ENCODE assay signal across 9 mouse cellular contexts in genomic region chr14:72532028-72532917, GRCm38 (mm10). TPM values are rescaled to one million over a fixed set of nuclear protein-coding genes. Genes with fewer than 3 reads are reported as not detected.
A peak's percentile ranks its signal among the peaks of the same experiment; 100 is the strongest.
DNase-seq lines count a peak whose midpoint lies in the region; ATAC-seq and TF ChIP-seq lines count a peak whose summit lies in the region.
"Had no signal": no experiment of that assay in that cellular context is flagged by ENCODE, and none has a peak within 500 bp of the region (broad histone marks: within the 10 kb centered on the region; RNA-seq: fewer than 3 reads in every experiment).

No protein-coding gene starts in this region.

- H3K9me3 ChIP-seq in heart, embryonic 10.5 days, result no peaks in the 10 kb centered on the region
- no peaks in the 10 kb centered on the region for H3K9me3 ChIP-seq in ES-Bruce4 (replicated peaks; ENCODE audit: control insufficient read depth, insufficient read depth, low read length, poor library complexity, severe bottlenecking)
- no peaks in the 10 kb centered on the region for H3K9me3 ChIP-seq in embryonic facial prominence, embryonic 10.5 days
- H3K9me3 ChIP-seq in intestine, embryonic 16.5 days (ENCODE audit: control insufficient read depth, low read length), result no peaks in the 10 kb centered on the region
- no peaks in the 10 kb centered on the region for H3K9me3 ChIP-seq in liver, postnatal 0 days (ENCODE audit: low read length)
- H3K9me3 ChIP-seq in stomach, embryonic 14.5 days (ENCODE audit: control insufficient read depth, low read depth, low read length), result no peaks in the 10 kb centered on the region
- H3K9me3 ChIP-seq: G1E had no signal

- H3K4me1 ChIP-seq in heart, embryonic 10.5 days, result peaks cover 12% of the 10 kb centered on the region
- H3K4me1 ChIP-seq in ES-Bruce4 (ENCODE audit: control insufficient read depth, insufficient read depth, low read length), result peaks cover 2% of the 10 kb centered on the region
- H3K4me1 ChIP-seq in embryonic facial prominence, embryonic 10.5 days, result peaks cover 25% of the 10 kb centered on the region
- H3K4me1 ChIP-seq in intestine, embryonic 16.5 days (ENCODE audit: control insufficient read depth, insufficient read depth, low read length), result peaks cover 7% of the 10 kb centered on the region
- H3K4me1 ChIP-seq in liver, postnatal 0 days (ENCODE audit: insufficient read depth), result peaks cover 7% of the 10 kb centered on the region
- peaks cover 3% of the 10 kb centered on the region; the same call in 1 of the 2 replicates for H3K4me1 ChIP-seq in stomach, embryonic 14.5 days (ENCODE audit: control insufficient read depth, insufficient read depth, low read length)

- peak; percentile 88 for ATAC-seq in intestine, embryonic 16.5 days
- ATAC-seq in liver, postnatal 0 days, result peak; percentile 62
- peak; percentile 64 for ATAC-seq in stomach, embryonic 14.5 days (ENCODE audit: insufficient number of reproducible peaks, insufficient read depth, low FRiP score, low read depth)

- DNase-seq in heart, embryonic 10.5 days (ENCODE audit: low spot score), result peak; percentile 75
- no peak for DNase-seq in heart, postnatal 4 days
- DNase-seq in embryonic facial prominence, embryonic 10.5 days (ENCODE audit: low spot score), result peak; percentile 66
- DNase-seq in liver, postnatal 0 days, result peak; percentile 26
- no peak for DNase-seq in urinary bladder, postnatal 4 days (ENCODE audit: low spot score in 2 of 2)

- H3K36me3 ChIP-seq in heart, embryonic 10.5 days, result 0 out of 2 replicates have a peak, but pooled peaks cover 2% of the 10 kb centered on the region
- H3K36me3 ChIP-seq in ES-Bruce4 (ENCODE audit: control insufficient read depth, insufficient read depth, low read length, poor library complexity, severe bottlenecking), result no peaks in the 10 kb centered on the region
- H3K36me3 ChIP-seq in embryonic facial prominence, embryonic 10.5 days (replicated peaks), result peaks cover 8% of the 10 kb centered on the region; the same call in 1 of the 2 replicates
- H3K36me3 ChIP-seq in intestine, embryonic 16.5 days (ENCODE audit: control insufficient read depth, insufficient read depth, low read length), result no peaks in the 10 kb centered on the region
- H3K36me3 ChIP-seq in liver, postnatal 0 days (replicated peaks; ENCODE audit: insufficient read depth, low read length), result no peaks in the 10 kb centered on the region
- no peaks in the 10 kb centered on the region for H3K36me3 ChIP-seq in stomach, embryonic 14.5 days (ENCODE audit: control insufficient read depth, insufficient read depth, low read length)

- no peak for TF ChIP-seq EP300 in ES-Bruce4 (IDR thresholded peaks at IDR 0.05; ENCODE audit: insufficient read depth, low read depth, low read length)
- no peak for TF ChIP-seq EP300 in liver, postnatal 0 days (IDR thresholded peaks at IDR 0.05; ENCODE audit: low read depth)

- TF ChIP-seq POLR2A in ES-Bruce4 (IDR thresholded peaks at IDR 0.05; ENCODE audit: insufficient read depth, low read length), result no peak

- no peak overlapping the region for H3K27ac ChIP-seq in heart, embryonic 10.5 days
- no peak overlapping the region for H3K27ac ChIP-seq in ES-Bruce4 (ENCODE audit: insufficient read depth, low read length)
- 0 out of 2 replicates have a peak overlapping the region, but pooled peaks have one; percentile 30 for H3K27ac ChIP-seq in embryonic facial prominence, embryonic 10.5 days (replicated peaks)
- no peak overlapping the region for H3K27ac ChIP-seq in intestine, embryonic 16.5 days (ENCODE audit: low read length)
- H3K27ac ChIP-seq in liver, postnatal 0 days (ENCODE audit: low read depth), result no peak overlapping the region
- H3K27ac ChIP-seq in stomach, embryonic 14.5 days (ENCODE audit: low read length), result no peak overlapping the region

- H3K4me2 ChIP-seq in intestine, embryonic 16.5 days (ENCODE audit: low read depth, low read length), result peak overlapping the region; percentile 94
- H3K4me2 ChIP-seq in liver, postnatal 0 days (ENCODE audit: low read depth, low read length), result peak overlapping the region; percentile 62
- H3K4me2 ChIP-seq in stomach, embryonic 14.5 days (replicated peaks; ENCODE audit: low read depth, low read length), result peak overlapping the region; percentile 79

- TF ChIP-seq CTCF in ES-Bruce4 (IDR thresholded peaks at IDR 0.05; ENCODE audit: low read depth, low read length), result no peak
- no peak for TF ChIP-seq CTCF in liver, postnatal 0 days (IDR thresholded peaks at IDR 0.05; ENCODE audit: low read depth)

- WGBS in heart, embryonic 10.5 days, result 2% methylated on average over 54 of the region's 54 CpGs
- 4% methylated on average over 54 of the region's 54 CpGs for WGBS in embryonic facial prominence, embryonic 10.5 days
- 1% methylated on average over 54 of the region's 54 CpGs for WGBS in intestine, embryonic 16.5 days
- 3% methylated on average over 54 of the region's 54 CpGs for WGBS in liver, postnatal 0 days (ENCODE audit: insufficient replicate concordance)
- WGBS in stomach, embryonic 14.5 days, result 2% methylated on average over 54 of the region's 54 CpGs

- peak overlapping the region; percentile 3 for H3K9ac ChIP-seq in ES-Bruce4 (ENCODE audit: low read depth, poor library complexity, severe bottlenecking)
- H3K9ac ChIP-seq in intestine, embryonic 16.5 days (ENCODE audit: low read depth, low read length), result peak overlapping the region; percentile 32; the same call in 1 of the 2 replicates
- no peak overlapping the region for H3K9ac ChIP-seq in liver, postnatal 0 days (replicated peaks)
- no peak overlapping the region; the same call in 1 of the 2 replicates for H3K9ac ChIP-seq in stomach, embryonic 14.5 days (replicated peaks; ENCODE audit: low read depth, low read length)

- peaks cover 59% of the 10 kb centered on the region for H3K27me3 ChIP-seq in heart, embryonic 10.5 days (ENCODE audit: insufficient read depth, poor library complexity, severe bottlenecking)
- H3K27me3 ChIP-seq in ES-Bruce4 (ENCODE audit: control insufficient read depth, insufficient read depth, low read length, poor library complexity, severe bottlenecking), result peaks cover 3% of the 10 kb centered on the region; the same call in 1 of the 2 replicates
- peaks cover 47% of the 10 kb centered on the region for H3K27me3 ChIP-seq in embryonic facial prominence, embryonic 10.5 days (replicated peaks; ENCODE audit: low read depth, poor library complexity, severe bottlenecking)
- peaks cover 17% of the 10 kb centered on the region for H3K27me3 ChIP-seq in intestine, embryonic 16.5 days (replicated peaks; ENCODE audit: control insufficient read depth, insufficient read depth, low read length)
- H3K27me3 ChIP-seq in liver, postnatal 0 days (ENCODE audit: insufficient read depth, low read length), result peaks cover 32% of the 10 kb centered on the region
- peaks cover 6% of the 10 kb centered on the region; the same call in 1 of the 2 replicates for H3K27me3 ChIP-seq in stomach, embryonic 14.5 days (ENCODE audit: control insufficient read depth, insufficient read depth, low read length)

- peak overlapping the region; percentile 63 for H3K4me3 ChIP-seq in heart, embryonic 10.5 days
- peak overlapping the region; percentile 72 for H3K4me3 ChIP-seq in ES-Bruce4 (ENCODE audit: low read depth, low read length)
- peak overlapping the region; percentile 64 for H3K4me3 ChIP-seq in embryonic facial prominence, embryonic 10.5 days
- H3K4me3 ChIP-seq in intestine, embryonic 16.5 days (ENCODE audit: low read length), result peak overlapping the region; percentile 51
- H3K4me3 ChIP-seq in liver, postnatal 0 days (ENCODE audit: low read depth, low read length), result peak overlapping the region; percentile 31
- peak overlapping the region; percentile 27 for H3K4me3 ChIP-seq in stomach, embryonic 14.5 days (ENCODE audit: low read depth, low read length)

RNA-seq across cellular contexts. Expression of gene Gm9195, which starts 40.6 kb away (rescaled TPM):
- not detected in 2 replicates for polyA plus RNA-seq in heart, embryonic 10.5 days (2016; fragmentation: Nextera tagmentation; extraction: Ambion mirVana)
- not detected for total RNA-seq in heart, postnatal 4 days (2021)
- polyA plus RNA-seq in ES-Bruce4 (2011; ENCODE audit: insufficient read depth, insufficient read length, low read depth, missing spikeins), result not detected in 2 replicates
- not detected in 2 replicates for polyA plus RNA-seq in embryonic facial prominence, embryonic 10.5 days (2016; fragmentation: Nextera tagmentation; extraction: Ambion mirVana)
- not detected in 2 replicates for polyA plus RNA-seq in intestine, embryonic 16.5 days (2015; fragmentation: Nextera tagmentation; extraction: Ambion mirVana)
- polyA plus RNA-seq in liver, postnatal 0 days (2015; fragmentation: Nextera tagmentation; extraction: Ambion mirVana), result not detected in 2 replicates
- not detected in 2 replicates for polyA plus RNA-seq in stomach, embryonic 14.5 days (2014; fragmentation: Nextera tagmentation; extraction: Ambion mirVana)
- polyA plus RNA-seq: G1E had no signal

Comparison
In these comparisons a context has a peak if more than half of its experiments do, and no peak if none do; other contexts are left out.
1. DNase-seq: peak in heart, embryonic 10.5 days (single experiment), embryonic facial prominence, embryonic 10.5 days (single experiment) and liver, postnatal 0 days (single experiment); none in heart, postnatal 4 days (single experiment) and urinary bladder, postnatal 4 days (0 of 2).
2. H3K9ac ChIP-seq: peak in ES-Bruce4 (single experiment) and intestine, embryonic 16.5 days (single experiment); none in liver, postnatal 0 days (single experiment) and stomach, embryonic 14.5 days (single experiment).
3. Peak in every context shown above with its lines, with median percentiles within 50 percentile points of each other: H3K4me3 ChIP-seq, ATAC-seq and H3K4me2 ChIP-seq.